Mouse (Mus musculus) adrenal gland, postnatal 36 days (tissue): ENCODE data around the gene Alox12. TPM values are rescaled to one million over a fixed set of nuclear protein-coding genes. Genes with fewer than 3 reads are reported as not detected.

ENCODE experiments used
- DNase-seq, 2 experiments: peaks; one replicate each; pipeline ENCODE4 v3.0.0; 2021; ENCODE audit warnings: mixed read lengths in 1 of 2
- long read RNA-seq, 2 experiments: library from polyadenylated mRNA; stranded (forward); transcript quantifications; one replicate each; pipeline ENCODE4 v2.0.0; 2021; ENCODE audit warnings: borderline sequencing depth in 2 of 2
- total RNA-seq, 2 experiments: library from RNA; stranded (reverse); gene quantifications; 2 replicates each; pipeline ENCODE4 v1.2.3; 2021

Gene Alox12
- 1 to 10 TPM; 1.2 to 1.8 TPM for total RNA-seq
- long read RNA-seq, experiment 1: 0 reads
- long read RNA-seq, experiment 2: 0 reads

- DNase-seq: peak; percentile 71 to 77
These were observed at the start of gene Alox12 for GRCm38 (mm10) chr11:70254931-70255531. Gene Alox12 (minus strand): TSS chr11:70255353.

DNA sequence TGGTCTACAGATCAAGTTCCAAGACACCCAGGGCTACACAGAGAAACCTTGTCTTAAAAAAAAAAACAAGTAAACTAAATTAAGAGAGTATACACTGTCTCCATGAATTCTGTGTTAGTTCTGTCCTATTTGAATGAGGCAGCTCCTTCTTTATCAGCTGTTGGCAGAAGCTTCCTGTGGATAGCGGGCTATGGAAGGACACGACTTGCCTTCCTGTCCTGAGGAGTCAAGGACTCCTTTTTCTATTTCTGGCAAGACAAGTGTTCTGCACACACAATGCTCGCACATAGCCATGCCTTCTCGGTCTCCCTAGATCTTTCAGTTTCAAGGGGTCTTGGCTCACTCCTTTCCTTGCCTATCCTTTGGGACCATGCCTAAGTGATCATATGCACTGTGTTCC is 47.1 kb upstream of the Alox12 start:
- DNase-seq: peak in 1 of 2 experiments; percentile 11

- no peak for DNase-seq
These were observed 42.8 kb upstream of the Alox12 start for GRCm38 (mm10) chr11:70297836-70298454.

DNA sequence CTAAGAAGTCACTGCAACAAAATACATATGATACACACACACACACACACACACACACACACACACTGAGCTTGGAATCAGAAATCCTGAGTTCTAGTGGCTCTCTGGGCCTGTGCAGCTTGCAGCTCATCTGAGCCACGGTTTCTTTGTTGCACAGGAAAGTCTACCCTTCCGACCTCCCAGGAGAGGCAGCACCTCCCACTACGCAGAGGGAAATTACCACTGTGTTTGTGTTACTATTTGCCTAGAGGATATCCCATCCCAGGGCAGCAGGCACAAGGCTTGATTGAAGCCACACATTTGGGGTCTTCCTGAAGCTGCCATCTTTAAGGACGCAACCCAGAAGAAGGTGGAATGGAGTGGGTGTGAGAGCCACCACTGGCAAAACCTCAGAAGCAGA is 42.3 kb upstream of the Alox12 start:
- no peak for DNase-seq

- DNase-seq: no peak
These were observed 38.7 kb upstream of the Alox12 start for GRCm38 (mm10) chr11:70293881-70294280.

DNA sequence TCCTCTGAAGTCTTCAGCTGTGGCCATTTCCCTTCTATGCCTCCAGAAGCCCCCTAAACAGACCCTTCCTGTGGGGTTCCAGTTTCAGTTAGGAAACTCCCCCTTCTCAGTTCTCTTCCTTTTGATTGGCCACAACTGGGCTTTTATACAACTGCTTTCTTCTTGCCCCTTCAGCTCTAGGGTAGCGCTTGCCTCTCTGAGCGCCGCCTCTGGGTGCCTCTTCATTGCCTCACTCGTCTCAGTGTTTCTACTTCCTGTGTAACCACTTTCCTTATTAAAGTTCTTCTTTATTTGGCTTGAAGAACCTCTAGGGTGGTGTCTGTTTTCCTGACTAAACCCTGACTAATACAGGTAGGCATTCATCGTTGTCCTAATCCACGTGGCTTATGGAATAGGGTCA is 36.1 kb upstream of the Alox12 start:
- no peak for DNase-seq

- DNase-seq: peak; percentile 30 to 36
These were observed 34.1 kb upstream of the Alox12 start for GRCm38 (mm10) chr11:70289236-70289635.

DNA sequence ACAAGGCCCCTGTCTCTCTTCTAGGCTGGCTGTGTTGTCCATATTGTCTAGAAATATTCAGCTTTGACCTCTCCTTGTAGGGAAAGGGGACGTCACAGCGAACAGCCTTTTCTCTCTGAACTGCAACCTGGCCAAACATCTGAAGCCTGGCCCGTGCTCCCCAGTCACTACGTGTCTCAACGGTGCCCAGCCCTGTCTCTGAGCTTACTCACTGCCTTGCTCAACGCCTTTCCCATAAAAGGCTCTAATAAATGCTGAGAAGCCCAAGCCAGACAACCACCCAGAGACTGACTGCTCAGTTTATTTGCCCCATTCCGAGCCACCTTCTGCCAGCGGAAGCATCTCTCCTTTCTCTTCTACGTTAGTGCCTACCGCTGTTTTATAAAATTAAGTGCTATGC is 32.9 kb upstream of the Alox12 start:
- DNase-seq: no peak

DNA sequence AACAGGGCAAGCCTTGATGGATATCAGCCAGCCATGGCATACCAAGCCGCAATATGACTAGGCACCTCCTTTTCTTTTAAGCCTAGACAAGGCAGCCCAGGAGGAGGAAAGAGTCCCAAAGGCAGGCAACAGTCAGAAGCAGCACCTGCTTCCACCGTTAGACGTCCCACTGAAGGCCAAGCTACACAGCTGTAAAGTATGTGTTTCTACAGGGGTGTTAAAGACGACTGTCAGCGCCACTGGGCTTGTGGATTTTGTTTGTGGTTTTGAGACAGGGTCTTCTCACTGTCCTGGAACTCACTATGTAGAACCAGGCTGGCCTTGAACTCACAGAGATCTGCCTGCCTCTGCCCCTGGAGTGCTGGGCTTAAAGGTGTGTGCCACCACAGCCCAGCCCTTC is 30.5 kb upstream of the Alox12 start:
- no peak for DNase-seq

DNA sequence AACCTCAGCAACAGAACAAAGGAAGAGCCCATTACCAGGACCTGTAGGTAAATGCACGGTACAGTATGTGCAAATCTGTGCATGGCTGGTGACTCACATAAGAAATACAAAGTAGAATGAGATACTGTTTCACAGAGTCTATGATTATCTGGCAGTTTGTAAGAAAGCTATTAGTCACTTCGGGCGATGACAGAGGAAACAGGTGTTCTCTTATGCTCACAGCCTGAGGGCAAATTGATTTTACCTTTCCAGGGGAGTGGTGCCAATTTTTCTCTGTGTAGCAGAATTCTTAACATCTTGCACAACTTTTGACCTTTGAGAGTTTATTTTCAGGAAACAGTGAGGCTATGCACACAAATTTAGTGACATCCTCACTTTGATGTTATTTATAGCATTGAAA is 29.6 kb upstream of the Alox12 start:
- no peak for DNase-seq

DNA sequence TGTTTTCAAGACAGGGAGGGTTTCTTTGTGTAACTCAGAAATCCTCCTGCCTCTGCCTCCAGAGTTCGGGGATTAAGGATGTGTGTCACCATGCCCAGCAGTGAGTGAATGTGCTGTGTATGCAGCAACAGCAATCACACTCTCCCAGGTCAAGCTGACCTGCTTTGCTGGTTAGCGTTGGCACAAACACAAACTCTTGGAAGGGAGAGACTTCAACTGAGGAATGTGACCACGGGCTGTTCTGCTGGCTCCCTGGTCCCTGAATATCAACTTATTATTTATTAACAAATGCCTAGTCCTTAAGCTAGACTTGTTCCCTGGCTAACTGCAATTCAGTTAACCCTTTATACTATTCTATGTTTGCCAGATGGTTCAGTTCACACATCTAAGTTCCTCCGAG is 28.5 kb upstream of the Alox12 start:
- DNase-seq: no peak

GRCm38 (mm10) chr11:70280441-70280840 is 25.3 kb upstream of the Alox12 start:
- no peak for DNase-seq

DNA sequence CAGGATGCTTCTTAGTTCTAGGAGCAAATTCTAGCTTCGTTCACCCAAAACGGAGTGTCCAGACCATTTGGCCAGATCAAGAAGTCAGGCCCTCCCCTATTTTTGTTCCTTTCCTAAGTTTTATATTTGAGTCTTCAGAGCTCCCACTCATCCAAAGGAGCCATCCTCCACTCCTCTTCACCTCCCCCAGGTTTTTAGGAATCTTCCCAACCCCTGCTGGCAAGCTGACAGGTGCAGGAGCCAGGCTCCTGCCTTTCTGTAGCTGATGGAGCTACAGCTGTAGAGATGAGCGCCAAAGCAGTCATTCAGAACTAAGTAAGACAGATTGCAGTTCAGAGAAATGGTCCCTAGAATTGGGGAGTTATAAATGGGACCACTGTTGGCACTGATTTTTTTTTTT is 23.8 kb upstream of the Alox12 start:
- no peak for DNase-seq

DNA sequence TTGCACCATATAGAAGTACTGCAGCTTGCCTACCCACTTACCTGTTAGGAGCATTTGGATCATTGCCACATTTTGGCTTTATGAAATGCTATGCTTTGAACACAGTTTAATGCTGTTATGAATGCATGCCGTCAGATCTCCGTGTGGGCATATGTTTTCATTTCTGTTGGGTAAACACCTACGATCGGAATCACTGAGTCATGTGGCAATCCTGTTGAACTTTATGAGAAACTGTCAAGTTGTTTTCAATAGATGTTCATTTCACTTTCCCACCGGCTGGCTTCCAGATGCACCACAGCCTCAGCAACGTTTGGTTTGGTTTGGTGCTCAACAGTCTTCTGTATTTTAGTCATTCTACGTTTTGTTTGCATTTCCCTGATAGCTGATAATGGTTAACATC is 16.5 kb upstream of the Alox12 start:
- DNase-seq: no peak

DNA sequence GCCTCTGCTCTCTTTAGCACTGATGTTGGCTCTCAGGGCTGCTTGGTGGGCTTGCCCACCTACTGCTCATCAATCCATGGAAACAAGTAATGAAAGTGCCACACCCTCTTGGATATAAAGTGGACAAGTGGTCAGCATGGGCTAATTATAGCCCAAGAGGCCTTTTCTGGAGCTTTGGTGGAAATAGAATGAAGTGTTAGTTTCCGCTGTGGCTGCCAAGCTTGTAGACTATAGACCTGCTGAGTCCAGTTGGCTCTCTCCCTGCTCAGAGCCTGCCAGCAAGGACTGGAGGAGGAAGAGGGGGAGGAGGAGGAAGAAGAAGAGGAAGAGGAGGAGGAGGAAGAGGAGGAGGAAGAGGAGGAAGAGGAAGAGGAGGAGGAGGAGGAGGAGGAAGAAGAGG is 11.3 kb upstream of the Alox12 start:
- DNase-seq: no peak

DNA sequence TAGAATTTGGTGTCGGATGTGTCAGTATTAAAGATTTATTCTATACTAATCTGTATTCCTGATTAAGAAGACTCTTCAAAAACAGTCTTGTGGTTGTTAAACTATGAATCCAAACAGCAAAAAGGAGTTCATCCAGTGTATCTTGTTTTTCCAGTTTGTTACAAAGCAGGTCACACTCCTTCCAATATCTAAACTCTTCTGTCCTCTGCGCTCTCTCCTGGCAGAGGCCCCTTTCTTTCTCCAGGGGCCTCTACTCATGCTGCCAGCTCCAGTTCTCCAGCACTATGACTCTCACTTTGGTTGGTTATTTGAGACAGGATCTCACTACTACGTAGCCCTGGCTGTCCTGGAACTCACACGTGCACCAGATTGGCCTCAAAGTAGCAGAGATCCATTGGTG is 10.7 kb upstream of the Alox12 start:
- no peak for DNase-seq

- DNase-seq: no peak
These were observed 10.1 kb upstream of the Alox12 start for GRCm38 (mm10) chr11:70265252-70265651.

DNA sequence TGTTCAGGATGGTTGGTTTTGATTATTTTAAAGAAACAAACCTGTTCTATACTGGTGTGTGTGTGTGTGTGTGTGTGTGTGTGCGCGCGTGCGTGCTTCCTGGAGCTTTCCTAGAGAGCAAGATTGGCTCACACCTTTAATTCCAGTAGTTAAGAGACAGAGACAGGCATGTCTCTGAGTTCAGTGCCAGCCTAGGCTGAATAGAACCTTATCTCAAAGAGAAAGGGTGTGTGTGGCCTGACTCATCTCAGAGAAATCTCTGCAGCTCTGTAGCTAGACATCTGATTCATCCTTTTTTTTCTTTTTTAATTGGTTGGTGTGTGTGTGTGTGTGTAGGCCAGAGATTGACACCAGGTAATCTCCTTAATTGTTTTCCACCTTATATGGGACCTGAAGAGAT is 3.9 kb upstream of the Alox12 start:
- no peak for DNase-seq

- no peak for DNase-seq
These were observed 816 bp downstream of the Alox12 start for GRCm38 (mm10) chr11:70254337-70254736.

DNA sequence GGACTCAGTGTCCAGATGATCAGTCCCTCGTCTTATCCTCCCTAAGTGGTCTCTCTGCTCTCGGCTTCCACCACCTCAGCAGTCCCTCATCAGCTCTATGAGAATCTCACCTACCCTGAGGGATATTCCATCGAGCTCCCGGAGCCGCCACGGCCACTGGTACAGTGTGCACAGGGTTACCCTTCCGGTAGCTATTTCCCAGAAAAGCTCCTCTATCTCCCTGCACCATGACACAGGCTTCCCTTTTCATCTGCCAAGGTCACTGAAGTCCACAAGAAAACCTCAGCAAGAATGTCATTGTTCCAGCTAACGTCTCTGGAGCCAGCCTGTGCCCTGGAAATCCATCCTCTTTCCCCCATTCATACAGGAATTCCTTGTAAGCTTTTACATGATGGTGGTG is 3.3 kb downstream of the Alox12 start:
- DNase-seq: no peak

GRCm38 (mm10) chr11:70250150-70250549 is 5.0 kb downstream of the Alox12 start:
- no peak for DNase-seq

GRCm38 (mm10) chr11:70247136-70247845 is 7.9 kb downstream of the Alox12 start:
- DNase-seq: peak; percentile 65 to 82

DNA sequence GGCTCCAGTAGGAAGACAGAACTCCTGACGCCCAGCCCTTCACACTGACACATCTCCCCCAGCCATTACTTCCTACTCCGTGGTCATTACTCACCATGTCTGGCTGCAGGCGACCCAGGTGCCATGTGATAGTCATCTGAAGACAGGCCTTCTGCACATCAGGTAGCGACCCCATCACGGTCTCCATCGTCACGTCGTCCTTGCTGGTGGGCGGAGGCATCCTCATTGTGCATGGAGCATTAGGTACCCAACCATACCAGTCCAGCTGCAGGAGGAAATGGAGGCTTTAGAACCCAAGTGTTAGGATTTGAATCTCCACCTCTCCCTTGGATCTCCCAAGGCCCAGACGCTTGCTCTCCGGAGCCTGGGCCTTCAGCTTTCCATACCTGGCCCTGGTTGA is 12.6 kb downstream of the Alox12 start:
- DNase-seq: no peak
